Mouse (Mus musculus): Measurements from ENCODE around the gene Carnmt1.

DNA sequence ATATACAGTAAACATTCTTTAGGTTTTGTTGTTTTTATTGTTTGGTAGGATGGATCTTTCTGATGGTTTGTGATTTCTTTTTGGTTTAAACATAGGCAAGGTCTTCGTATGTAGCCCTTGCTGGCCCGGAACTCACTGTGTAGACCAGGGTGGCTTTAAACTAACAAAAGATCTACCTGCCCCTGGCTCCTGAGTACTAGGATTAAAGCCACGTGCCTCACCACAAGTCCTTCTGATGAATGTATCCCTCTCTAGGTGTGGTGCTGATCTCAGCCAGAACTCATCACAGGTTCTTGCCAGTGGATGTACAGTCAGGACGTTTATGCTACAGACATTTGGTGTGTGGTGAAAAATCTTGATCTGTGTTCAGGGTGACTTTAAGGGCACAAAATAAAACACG, 32.6 kb upstream of the Carnmt1 start:
- TF ChIP-seq MYOG (IDR thresholded peaks at IDR 0.05; ENCODE audit: control insufficient read depth, extremely low read depth, insufficient read length) (no peak), CTCF (IDR thresholded peaks at IDR 0.05; ENCODE audit: control insufficient read depth, insufficient read depth, insufficient read length) (no peak), USF1 (IDR thresholded peaks at IDR 0.05; ENCODE audit: low read depth) (no peak), MYOD1 (IDR thresholded peaks at IDR 0.05; ENCODE audit: control insufficient read depth, insufficient read length, low read depth) (no peak), MAX (IDR thresholded peaks at IDR 0.05) (no peak), FOSL1 (IDR thresholded peaks at IDR 0.05; ENCODE audit: insufficient read depth, low read length, poor library complexity, severe bottlenecking) (no peak)
